Mouse (Mus musculus) fat pad, adult 2 months (tissue): ENCODE results near the gene Rfx4.

ENCODE experiments used
- DNase-seq: peaks from one replicate; pipeline ENCODE4 v3.0.0-alpha.2; 2011; ENCODE audit warnings: low read depth, low spot score; ENCODE audit errors: extremely low read depth

The Rfx4 gene

DNA sequence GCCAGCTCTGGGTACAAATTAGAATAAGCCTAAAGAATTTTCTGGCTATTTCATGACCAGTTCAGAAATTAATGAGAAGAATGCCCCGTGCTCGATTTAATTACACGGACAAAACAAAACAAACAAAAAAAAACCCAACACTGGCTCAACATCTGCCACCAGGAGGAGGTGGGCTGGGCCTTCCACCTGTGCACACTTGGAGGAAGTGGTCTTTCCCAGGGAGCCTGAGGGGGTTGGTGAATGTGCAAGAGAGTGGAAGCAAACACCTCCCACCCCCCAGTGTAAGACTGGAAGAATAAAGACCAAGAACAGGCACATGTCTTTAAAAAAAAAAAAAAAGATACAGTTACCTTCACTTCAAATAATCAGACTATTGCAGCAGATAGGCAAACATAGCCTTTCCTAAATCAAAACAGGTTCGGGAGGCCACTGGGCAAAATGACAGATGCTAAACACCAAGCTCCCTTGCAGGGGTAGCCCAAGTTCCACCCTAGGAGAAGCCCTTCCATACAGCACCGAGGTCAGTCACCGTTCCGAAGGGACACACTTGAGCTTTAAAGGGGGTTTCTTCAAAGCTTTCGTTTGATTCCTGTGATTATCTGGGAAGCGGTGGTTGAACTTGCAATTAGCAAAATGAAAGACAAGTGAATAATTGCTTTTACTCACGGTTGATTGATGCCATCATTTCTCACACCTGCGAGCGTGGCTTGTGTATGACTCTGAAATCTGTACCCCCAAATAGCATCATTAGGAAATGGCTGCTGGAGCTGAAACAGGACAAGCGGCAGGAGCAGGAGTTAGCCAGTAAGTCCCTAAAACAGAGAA lies 103.9 kb downstream of the Rfx4 start:
- no peak for DNase-seq

- no peak for DNase-seq
Observed at GRCm38 (mm10) chr10:84863488-84863887, 107.6 kb downstream of the Rfx4 start.

- DNase-seq: no peak
Observed at GRCm38 (mm10) chr10:84867577-84867976, 111.7 kb downstream of the Rfx4 start.

DNA sequence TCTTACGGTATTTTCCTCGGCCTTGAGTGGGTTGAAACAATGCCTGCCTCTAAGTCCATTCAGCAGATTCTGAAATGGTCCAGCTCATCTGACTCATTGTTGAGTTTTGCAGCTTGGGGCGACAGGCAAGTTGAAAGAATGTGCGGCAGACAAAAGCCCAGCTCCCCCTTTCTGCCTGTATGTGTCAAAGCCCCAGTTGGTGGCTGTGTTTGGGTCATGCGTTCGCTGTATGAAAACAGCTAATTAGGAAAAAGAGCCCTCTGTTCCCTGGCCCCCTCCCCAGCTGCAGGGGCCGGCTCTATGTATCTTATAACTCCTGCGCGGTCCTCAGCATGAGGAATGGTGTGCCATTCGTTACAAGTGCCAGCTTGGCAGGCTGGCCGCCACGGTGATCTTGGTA lies 115.4 kb downstream of the Rfx4 start:
- DNase-seq: no peak

GRCm38 (mm10) chr10:84871921-84872320 lies 116.1 kb downstream of the Rfx4 start:
- DNase-seq: no peak

DNA sequence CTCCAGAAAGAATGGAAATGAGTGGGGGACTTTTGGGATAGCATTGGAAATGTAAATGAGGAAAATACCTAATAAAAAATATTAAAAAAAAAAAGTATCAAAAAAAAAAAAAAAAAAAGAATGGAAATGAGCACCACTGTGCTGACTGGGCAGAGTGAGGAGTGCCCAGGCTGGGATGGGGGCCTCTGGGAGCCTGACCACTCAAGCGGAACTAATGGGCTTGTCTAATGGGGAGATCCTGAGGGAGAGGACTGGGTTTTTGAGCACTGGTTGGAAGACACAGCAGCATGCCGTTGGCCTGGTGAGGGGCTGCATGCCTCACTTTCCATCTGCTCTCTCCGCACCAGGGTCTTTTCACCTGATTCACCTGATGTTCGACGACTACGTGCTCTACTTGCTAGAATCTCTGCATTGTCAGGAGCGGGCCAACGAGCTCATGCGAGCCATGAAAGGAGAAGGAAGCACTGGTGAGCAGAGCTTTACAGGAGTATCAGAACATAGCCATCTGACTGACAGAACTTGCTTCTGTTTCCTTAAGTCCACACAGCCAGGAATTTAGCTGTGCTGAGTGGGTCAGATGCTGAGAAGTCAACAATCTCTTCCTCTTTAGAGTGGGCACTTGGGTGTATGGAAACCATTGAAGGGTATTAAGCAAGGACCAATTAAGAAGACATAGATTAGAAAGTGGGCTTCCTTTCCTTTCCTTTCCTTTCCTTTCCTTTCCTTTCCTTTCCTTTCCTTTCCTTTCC lies 124.1 kb downstream of the Rfx4 start:
- no peak for DNase-seq

GRCm38 (mm10) chr10:84882528-84882927 lies 126.7 kb downstream of the Rfx4 start:
- DNase-seq: no peak

DNA sequence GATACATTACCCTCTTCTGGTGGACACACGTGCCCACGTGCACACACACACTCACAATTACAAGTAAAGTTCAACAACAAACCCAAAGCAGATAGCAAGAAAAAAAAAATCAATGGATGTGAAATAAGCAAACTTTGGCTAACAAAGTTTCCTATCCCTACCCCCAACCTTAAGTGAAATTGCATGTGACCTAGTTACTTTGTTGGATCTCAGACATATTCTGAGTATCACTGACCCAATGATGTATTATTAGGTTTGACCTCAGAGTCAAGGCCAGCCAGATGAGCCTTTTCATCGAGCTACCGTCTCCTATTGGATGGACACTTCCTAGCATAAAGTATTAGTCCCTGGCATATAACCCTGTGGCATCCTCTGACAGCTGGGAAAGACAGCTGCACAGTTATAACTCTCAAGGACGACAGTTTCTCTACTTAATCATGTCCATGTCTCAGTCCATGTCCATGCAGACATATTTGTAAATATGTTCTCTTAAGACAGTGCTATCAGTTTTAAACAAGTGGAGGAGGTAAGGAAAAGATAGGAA lies 129.6 kb downstream of the Rfx4 start:
- no peak for DNase-seq

DNA sequence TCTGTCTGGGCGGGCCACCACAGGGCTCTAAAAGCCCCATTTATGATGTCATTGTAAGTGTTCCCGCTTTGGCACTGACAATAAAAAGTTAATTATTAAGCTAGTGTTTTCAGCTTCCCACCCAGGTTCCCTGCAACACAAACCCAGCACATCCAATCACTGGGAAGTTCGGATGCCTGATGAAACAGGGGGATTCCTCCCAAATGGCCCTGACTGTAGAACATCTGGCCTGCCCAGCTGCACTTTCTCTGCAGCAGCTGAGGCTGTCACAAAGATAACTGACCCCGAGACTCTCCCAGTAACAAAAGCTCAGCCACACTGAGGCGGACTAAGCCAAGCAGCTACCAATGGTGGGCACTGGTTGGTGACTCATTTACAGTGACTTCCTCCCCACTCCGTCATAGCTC lies 130.4 kb downstream of the Rfx4 start:
- DNase-seq: no peak

GRCm38 (mm10) chr10:84886785-84887184 lies 130.9 kb downstream of the Rfx4 start:
- no peak for DNase-seq

DNA sequence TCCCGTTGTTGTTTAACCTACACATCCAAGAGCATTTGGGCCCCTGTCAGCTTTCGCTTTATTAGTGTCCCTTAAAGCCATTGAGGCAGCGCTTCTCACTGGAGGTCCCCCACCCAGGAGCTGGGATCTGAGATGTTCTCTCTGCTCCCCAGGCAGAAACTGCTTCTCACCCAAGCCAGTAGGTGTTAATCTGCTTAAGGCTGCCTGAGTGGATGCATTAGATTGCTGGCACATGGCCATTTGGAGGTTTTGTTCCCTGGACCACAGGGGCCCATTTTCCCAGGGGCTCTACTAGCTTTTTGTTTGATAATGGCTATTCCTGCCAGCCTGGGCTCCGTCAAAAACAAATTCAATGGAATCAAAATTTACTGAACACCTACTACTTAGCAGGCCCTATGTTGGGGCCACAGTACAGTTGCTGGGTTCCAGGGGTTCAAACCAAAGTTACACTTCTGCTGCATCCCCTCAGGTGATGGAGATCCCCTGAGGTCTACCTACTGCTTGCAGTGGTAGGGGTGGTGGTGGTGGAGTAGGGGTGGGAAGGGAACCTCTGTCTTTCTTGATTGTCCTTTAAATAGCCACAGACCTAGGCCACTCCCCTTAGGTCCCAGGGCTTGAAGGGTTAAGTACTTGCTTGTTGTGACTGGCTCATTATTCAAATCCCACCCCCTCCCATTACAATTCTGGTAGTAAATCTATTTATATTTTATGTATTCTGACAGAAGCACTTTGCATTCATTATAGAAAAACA lies 133.4 kb downstream of the Rfx4 start:
- no peak for DNase-seq

GRCm38 (mm10) chr10:84895810-84896358 lies 140.0 kb downstream of the Rfx4 start:
- DNase-seq: no peak

- no peak for DNase-seq
Observed at GRCm38 (mm10) chr10:84896941-84897930, 141.4 kb downstream of the Rfx4 start.

- DNase-seq: no peak
Observed at GRCm38 (mm10) chr10:84898144-84898979, 142.5 kb downstream of the Rfx4 start.

GRCm38 (mm10) chr10:84901676-84902075 lies 145.8 kb downstream of the Rfx4 start:
- no peak for DNase-seq

DNA sequence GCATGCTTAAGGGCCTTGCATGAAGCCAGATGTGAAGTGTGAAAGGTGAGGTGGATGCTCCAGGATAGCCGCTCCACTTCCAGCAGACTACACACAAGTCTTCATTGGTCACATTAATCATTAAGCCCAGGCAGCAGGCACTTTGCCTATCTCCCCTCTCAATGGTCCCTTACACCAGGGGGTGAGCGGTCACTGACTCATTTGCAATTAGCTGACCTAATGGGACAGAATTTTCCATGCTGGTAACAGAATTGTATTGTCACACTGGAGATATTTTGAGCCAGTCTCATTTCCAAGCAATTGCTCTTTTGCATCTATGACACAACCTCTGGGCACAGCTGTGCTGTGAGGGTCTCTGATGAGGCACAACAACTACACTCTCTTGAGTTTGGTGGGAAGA lies 146.4 kb downstream of the Rfx4 start:
- no peak for DNase-seq

DNA sequence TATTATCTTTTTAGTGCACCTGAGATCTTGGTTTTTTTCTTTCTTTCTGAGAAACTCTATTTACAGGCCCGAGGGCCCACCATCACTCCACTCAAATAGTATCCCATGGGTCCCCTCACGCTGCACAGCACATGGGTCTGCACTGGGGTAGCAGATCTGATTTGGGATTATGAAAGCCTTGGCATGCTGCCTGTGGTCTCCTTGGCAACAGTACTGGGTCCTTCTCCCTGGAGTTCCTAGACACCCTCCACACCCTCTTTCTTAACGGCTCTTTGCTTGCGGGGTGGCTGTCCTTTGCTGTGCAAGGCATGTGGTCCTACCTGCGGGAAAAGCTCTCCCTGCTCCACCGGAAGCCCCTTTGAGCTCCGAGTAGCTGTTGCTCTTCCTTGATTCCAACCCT lies 147.4 kb downstream of the Rfx4 start:
- DNase-seq: no peak

DNA sequence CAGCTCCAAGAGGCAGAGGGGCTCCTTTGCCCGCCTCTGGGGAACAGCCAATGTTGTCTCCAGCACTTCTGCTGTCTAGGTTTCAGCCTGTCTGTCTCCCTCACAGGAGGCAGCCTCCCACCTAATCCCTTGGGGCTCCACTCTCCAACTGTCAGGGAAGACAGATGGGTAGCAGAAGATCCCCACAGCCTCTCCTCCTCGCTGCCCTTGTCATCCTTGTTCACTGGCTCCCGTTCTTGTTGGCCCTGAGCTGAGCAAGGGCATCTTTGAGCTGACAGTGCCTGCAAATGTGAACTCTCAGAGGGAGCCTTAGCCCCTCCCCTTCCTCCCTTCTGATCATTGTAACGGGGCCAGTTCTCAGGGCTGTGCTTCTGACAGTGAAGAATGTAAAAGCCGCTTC lies 147.9 kb downstream of the Rfx4 start:
- DNase-seq: no peak

- no peak for DNase-seq
Observed at GRCm38 (mm10) chr10:84906895-84907294, 151.0 kb downstream of the Rfx4 start.
